Mouse (Mus musculus) cerebellum, postnatal 25 days (tissue): ENCODE data around the gene Klk1b22.
"Not testable (repeated sequence)": the region's sequence is repeated elsewhere in the genome, so short reads cannot be mapped to it uniquely, and the experiment has no call there.

Source experiments
- DNase-seq, 2 experiments: peaks; one replicate each; pipeline ENCODE4 v3.0.0; 2021; ENCODE audit warnings: mixed read lengths in 2 of 2

Klk1b22 gene

DNA sequence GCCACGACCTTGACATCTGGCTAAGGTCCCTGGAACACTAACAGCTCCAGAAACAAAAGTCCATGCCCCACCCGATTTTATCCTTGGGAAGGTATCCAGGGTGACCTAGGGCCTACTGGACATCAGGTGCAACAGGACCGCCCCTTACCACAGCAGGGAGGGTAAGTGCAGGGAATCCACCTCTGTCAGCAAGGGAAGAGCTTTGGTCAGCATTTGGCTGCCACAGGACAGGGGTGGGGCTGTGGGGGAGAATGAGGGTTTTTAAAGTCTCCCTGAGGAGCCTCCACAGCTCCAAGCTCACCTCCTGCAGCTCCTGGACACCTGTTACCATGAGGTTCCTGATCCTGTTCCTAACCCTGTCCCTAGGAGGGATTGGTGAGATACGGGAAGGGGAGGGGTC lies at the start of gene Klk1b22:
Klk1b22 (plus strand) TSS at position 301 of the 400 bp plus-strand sequence.
- DNase-seq: no peak

DNA sequence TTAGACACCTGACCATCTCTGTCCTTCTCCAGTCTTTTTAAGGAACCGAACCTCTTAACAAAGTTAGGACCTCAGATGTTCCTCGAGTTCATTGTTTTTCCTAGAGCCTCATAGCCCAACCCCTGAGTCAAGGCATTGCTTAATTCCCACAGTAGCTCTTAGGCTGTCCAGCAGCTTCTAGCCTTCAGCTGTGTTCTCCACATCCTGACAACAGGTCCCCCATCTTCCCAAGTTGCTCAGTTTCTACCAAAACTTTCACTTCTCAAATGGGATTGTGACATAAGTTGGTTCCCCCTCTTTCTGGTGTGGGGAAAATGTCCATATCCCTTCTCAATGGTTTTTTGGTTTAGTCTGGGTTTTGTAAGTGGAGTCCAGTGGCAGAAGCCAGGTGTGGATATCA lies 40.4 kb upstream of the Klk1b22 start:
- DNase-seq: no peak

- no peak for DNase-seq
These were observed 34.8 kb upstream of the Klk1b22 start for GRCm38 (mm10) chr7:44077703-44078102.

GRCm38 (mm10) chr7:44096111-44096510 lies 16.4 kb upstream of the Klk1b22 start:
- DNase-seq: no peak

- DNase-seq: not testable (repeated sequence)
These were observed 10.4 kb upstream of the Klk1b22 start, which contains the start of gene Klk1b21 for GRCm38 (mm10) chr7:44102028-44102427. Gene Klk1b21, plus strand, starts transcription at chr7:44102328.

- no peak for DNase-seq
These were observed 11.0 kb downstream of the Klk1b22 start for GRCm38 (mm10) chr7:44123445-44123844.

GRCm38 (mm10) chr7:44136467-44136866 lies 24.0 kb downstream of the Klk1b22 start, which contains the start of gene Klk1b16:
Gene Klk1b16, plus strand, starts transcription at chr7:44136767.
- no peak for DNase-seq
